Mouse (Mus musculus): ENCODE measurements at regions not wholly inside any gene's neighbourhood (a gene's known extent, or its start where the extent isn't known, plus 50 kb on each side); places are given as distances from the start of the nearest gene placed in this dataset.
"Not testable (repeated sequence)": the region's sequence is repeated elsewhere in the genome, so short reads cannot be mapped to it uniquely, and the experiment has no call there.

GRCm38 (mm10) chr17:50407249-50407990, 101.8 kb upstream of the Plcl2 start:
- peak; percentile 88 for DNase-seq (ENCODE audit: low read depth)

GRCm38 (mm10) chr17:50408581-50408980, 100.6 kb upstream of the Plcl2 start:
- TF ChIP-seq POLR2A (IDR thresholded peaks at IDR 0.05; ENCODE audit: borderline replicate concordance, extremely low read depth, insufficient read depth, insufficient read length, poor library complexity, severe bottlenecking): no peak
- TF ChIP-seq CTCF (IDR thresholded peaks at IDR 0.05; ENCODE audit: borderline replicate concordance, extremely low read depth, insufficient read depth, insufficient read length): no peak
- no peak for DNase-seq (ENCODE audit: low read depth)

More at GRCm38 (mm10) chr17:50407249-50407990, 101.8 kb upstream of the Plcl2 start:
- TF ChIP-seq CTCF (IDR thresholded peaks at IDR 0.05; ENCODE audit: borderline replicate concordance, extremely low read depth, insufficient read depth, insufficient read length) (no peak), POLR2A (IDR thresholded peaks at IDR 0.05; ENCODE audit: borderline replicate concordance, extremely low read depth, insufficient read depth, insufficient read length, poor library complexity, severe bottlenecking) (no peak)

GRCm38 (mm10) chr17:50409271-50409670, 99.9 kb upstream of the Plcl2 start:
- DNase-seq (ENCODE audit: low read depth): no peak
- no peak for TF ChIP-seq POLR2A (IDR thresholded peaks at IDR 0.05; ENCODE audit: borderline replicate concordance, extremely low read depth, insufficient read depth, insufficient read length, poor library complexity, severe bottlenecking)
- no peak for TF ChIP-seq CTCF (IDR thresholded peaks at IDR 0.05; ENCODE audit: borderline replicate concordance, extremely low read depth, insufficient read depth, insufficient read length)

DNA sequence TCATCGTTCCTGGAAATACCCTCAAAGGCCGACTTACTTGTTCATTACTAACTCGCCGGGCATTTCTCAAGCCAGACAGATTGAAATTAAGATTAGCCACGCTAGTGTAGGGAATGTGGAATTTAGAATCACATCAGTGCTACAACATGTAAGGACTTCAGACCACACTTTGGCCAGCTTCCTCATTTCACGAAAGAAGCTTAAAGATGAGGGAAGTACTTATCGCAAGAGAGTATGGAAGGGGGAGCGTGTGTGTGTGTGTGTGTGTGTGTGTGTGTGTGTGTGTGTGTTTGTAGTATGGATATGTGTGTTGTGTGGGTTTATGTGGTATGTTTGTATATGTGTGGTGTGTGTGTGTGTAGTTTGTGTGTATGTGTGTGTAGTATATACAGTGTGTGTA, 99.3 kb upstream of the Plcl2 start:
- TF ChIP-seq CTCF (IDR thresholded peaks at IDR 0.05; ENCODE audit: borderline replicate concordance, extremely low read depth, insufficient read depth, insufficient read length) (no peak), POLR2A (IDR thresholded peaks at IDR 0.05; ENCODE audit: borderline replicate concordance, extremely low read depth, insufficient read depth, insufficient read length, poor library complexity, severe bottlenecking) (no peak)
- DNase-seq (ENCODE audit: low read depth): no peak

- no peak for DNase-seq (ENCODE audit: low read depth)
Measured at GRCm38 (mm10) chr17:50410296-50410695, 98.9 kb upstream of the Plcl2 start.

GRCm38 (mm10) chr17:50412446-50412845, 96.8 kb upstream of the Plcl2 start:
- DNase-seq (ENCODE audit: low read depth): peak; percentile 39
- TF ChIP-seq CTCF (IDR thresholded peaks at IDR 0.05; ENCODE audit: borderline replicate concordance, extremely low read depth, insufficient read depth, insufficient read length) (no peak), POLR2A (IDR thresholded peaks at IDR 0.05; ENCODE audit: borderline replicate concordance, extremely low read depth, insufficient read depth, insufficient read length, poor library complexity, severe bottlenecking) (no peak)

More at GRCm38 (mm10) chr17:50410296-50410695, 98.9 kb upstream of the Plcl2 start:
- TF ChIP-seq CTCF (IDR thresholded peaks at IDR 0.05; ENCODE audit: borderline replicate concordance, extremely low read depth, insufficient read depth, insufficient read length) (no peak), POLR2A (IDR thresholded peaks at IDR 0.05; ENCODE audit: borderline replicate concordance, extremely low read depth, insufficient read depth, insufficient read length, poor library complexity, severe bottlenecking) (no peak)

DNA sequence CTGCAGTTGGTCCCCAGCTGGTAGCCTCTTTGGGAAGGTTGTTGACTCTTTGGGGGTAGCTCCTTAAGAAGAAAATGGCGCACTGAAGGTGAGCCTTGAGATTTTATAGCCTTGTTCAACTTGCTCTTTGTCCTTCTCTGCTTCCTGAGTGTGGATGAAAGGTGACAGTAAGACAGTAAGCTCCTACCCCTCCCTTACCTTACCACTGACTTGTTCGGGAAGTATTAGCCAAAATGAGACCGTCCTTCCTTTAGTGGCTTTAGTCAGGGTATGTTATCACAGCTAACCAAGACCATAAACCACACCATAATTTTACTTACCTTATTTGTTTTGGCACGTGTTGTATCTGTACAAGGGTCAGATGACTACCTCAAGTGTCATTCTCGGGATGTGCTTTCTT, 95.3 kb upstream of the Plcl2 start:
- TF ChIP-seq CTCF (IDR thresholded peaks at IDR 0.05; ENCODE audit: borderline replicate concordance, extremely low read depth, insufficient read depth, insufficient read length) (no peak), POLR2A (IDR thresholded peaks at IDR 0.05; ENCODE audit: borderline replicate concordance, extremely low read depth, insufficient read depth, insufficient read length, poor library complexity, severe bottlenecking) (no peak)
- DNase-seq (ENCODE audit: low read depth): no peak

GRCm38 (mm10) chr17:50415331-50416005, 93.7 kb upstream of the Plcl2 start:
- no peak for DNase-seq (ENCODE audit: low read depth)
- no peak for TF ChIP-seq CTCF (IDR thresholded peaks at IDR 0.05; ENCODE audit: borderline replicate concordance, extremely low read depth, insufficient read depth, insufficient read length)
- TF ChIP-seq POLR2A (IDR thresholded peaks at IDR 0.05; ENCODE audit: borderline replicate concordance, extremely low read depth, insufficient read depth, insufficient read length, poor library complexity, severe bottlenecking): no peak

GRCm38 (mm10) chr17:50416119-50416518, 93.1 kb upstream of the Plcl2 start:
- no peak for DNase-seq (ENCODE audit: low read depth)
- TF ChIP-seq CTCF (IDR thresholded peaks at IDR 0.05; ENCODE audit: borderline replicate concordance, extremely low read depth, insufficient read depth, insufficient read length): no peak
- TF ChIP-seq POLR2A (IDR thresholded peaks at IDR 0.05; ENCODE audit: borderline replicate concordance, extremely low read depth, insufficient read depth, insufficient read length, poor library complexity, severe bottlenecking): no peak

DNA sequence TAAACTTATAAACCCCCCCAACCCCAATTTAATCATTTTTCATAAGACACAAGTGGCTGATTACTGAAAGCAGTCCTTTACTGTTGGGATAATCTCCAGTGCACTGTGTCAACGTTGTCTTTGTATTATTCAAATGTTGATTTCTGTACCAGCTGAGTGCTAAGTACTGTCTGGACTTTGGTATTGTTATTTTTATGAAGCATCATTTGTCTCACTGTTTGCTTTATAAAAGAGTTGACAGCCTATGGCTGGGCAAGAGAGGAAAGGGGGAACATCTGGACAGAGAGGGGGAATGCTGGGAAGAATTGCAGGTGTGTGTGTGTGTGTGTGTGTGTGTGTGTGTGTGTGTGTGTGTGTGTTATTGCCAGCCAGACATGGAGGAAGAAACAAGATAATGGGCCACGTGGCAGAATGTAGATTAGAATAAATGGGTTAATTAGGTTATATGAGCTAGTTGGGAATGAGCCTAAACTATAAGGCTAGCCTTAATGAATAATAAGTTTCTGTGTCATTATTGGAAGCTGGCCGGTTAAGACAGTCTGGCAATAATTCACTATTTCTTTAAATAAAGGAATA, 92.6 kb upstream of the Plcl2 start:
- DNase-seq (ENCODE audit: low read depth): no peak
- TF ChIP-seq CTCF (IDR thresholded peaks at IDR 0.05; ENCODE audit: borderline replicate concordance, extremely low read depth, insufficient read depth, insufficient read length): no peak
- no peak for TF ChIP-seq POLR2A (IDR thresholded peaks at IDR 0.05; ENCODE audit: borderline replicate concordance, extremely low read depth, insufficient read depth, insufficient read length, poor library complexity, severe bottlenecking)

DNA sequence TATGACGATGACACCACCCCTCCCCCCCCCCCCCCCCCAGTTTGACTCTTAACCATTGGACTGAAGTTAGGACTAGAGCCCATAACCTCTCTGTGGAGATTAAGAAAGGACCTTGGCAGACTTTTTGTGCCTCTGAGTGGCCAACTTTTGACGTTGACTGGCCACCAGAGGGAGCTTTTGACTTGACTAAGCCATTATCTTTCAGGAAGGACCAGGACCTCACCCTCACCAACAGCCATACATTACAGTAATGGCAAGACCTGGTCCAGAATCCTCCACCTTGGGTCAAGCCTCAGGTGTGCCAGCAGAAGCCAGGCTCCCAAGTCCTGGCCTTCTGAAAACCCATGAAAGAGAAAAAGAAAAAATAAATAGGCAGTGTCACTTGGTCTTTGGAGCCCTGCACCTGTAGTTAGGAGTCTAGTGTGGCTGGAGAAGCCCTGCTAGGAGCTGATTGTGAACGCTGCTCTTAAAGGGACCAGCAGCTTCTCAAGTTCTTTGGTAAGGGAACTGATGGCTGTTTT, 90.3 kb upstream of the Plcl2 start:
- peak; percentile 38 for DNase-seq (ENCODE audit: low read depth)
- TF ChIP-seq POLR2A (IDR thresholded peaks at IDR 0.05; ENCODE audit: borderline replicate concordance, extremely low read depth, insufficient read depth, insufficient read length, poor library complexity, severe bottlenecking) (no peak), CTCF (IDR thresholded peaks at IDR 0.05; ENCODE audit: borderline replicate concordance, extremely low read depth, insufficient read depth, insufficient read length) (peak; percentile 17; the same call in 1 of the 2 replicates)

DNA sequence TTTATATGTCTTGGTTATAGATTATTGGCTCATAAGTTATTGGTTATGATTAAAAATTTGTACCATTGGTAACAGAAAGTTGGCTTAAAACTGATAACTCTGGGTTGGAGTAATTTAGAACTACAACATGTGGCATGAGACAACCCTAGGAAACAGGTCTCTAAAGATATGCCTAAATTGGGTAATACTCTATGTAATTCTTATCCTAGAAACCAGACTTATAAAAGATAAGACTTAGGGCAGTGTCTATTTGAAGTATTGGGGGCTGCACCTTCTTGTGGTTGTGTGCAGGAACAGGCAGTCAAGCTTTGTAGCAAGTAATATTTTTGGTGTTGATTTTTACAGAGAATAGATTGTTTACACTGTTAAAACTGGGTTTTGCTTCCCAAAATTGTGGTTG, 89.7 kb upstream of the Plcl2 start:
- not testable (repeated sequence) for DNase-seq (ENCODE audit: low read depth)

Measured in brain, embryonic 14.5 days (tissue).